Mouse (Mus musculus) olfactory bulb, adult 2 months (tissue): Measurements from ENCODE around the gene Acot10.

Source experiments
- CTCF ChIP-seq: fragments of 200-500 bp; IDR thresholded peaks from 2 replicates; pipeline ENCODE4 v1.5.1; 2012; ENCODE audit warnings: low read depth, mild to moderate bottlenecking, low read length, moderate library complexity; ENCODE audit not compliant: insufficient read depth
- POLR2A ChIP-seq: fragments of 200-500 bp; IDR thresholded peaks from 2 replicates; pipeline ENCODE4 v1.6.1; 2012; ENCODE audit warnings: mild to moderate bottlenecking, low read depth, low read length, moderate library complexity; ENCODE audit not compliant: insufficient read depth

GRCm38 (mm10) chr15:20667350-20667749 lies 800 bp upstream of the Acot10 start:
- TF ChIP-seq POLR2A (no peak), CTCF (no peak)
